Mouse (Mus musculus): ENCODE data around the gene Dgki. TPM values are rescaled to one million over a fixed set of nuclear protein-coding genes. Genes with fewer than 3 reads are reported as not detected.

The Dgki gene
- polyA plus RNA-seq, 1 experiment from 2014 or later, result 0.60 TPM

DNA sequence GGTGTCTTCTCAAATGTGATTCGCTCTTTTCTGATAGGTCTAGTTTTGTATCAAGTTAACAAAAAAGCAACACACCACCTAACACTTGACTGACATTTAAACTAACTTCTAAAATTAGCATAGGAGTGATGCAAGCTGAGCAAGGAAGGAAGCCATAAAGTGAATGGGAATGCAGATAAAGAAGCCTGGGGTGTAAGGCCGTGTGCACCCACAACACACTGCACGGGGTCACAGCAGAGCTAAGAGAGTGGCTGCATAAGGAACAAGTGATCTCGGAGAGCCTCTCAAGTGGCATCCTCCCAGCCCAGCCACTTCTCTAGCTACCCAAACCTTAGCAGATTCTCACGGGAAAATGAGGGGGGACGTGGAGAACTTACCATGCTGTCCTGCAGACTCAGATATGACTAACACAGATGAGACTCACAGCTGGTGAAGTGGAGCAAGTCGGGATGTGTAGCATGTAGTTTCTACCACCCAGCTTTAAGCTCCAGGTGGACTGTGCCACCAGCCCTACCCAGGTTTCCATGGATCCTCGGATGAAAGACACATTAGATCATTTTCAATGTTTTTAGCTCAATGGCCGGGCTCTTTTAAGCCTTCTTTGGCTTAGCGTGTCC is 38.6 kb downstream of the Dgki start:
- Histone ChIP-seq H3K36me3 (no peaks in the 10 kb centered on the region), H3K27me3 (no peaks in the 10 kb centered on the region), H3K4me3 (no peak overlapping the region), H3K4me1 (no peaks in the 10 kb centered on the region), H3K27ac (no peak overlapping the region), H3K4me2 (no peak overlapping the region), H3K9me3 (no peaks in the 10 kb centered on the region), H3K9ac (no peak overlapping the region)
- 73% methylated on average over 10 of the region's 10 CpGs for WGBS
- ATAC-seq (ENCODE audit: borderline replicate concordance, extremely low read depth, low FRiP score, low TSS enrichment), result no peak

DNA sequence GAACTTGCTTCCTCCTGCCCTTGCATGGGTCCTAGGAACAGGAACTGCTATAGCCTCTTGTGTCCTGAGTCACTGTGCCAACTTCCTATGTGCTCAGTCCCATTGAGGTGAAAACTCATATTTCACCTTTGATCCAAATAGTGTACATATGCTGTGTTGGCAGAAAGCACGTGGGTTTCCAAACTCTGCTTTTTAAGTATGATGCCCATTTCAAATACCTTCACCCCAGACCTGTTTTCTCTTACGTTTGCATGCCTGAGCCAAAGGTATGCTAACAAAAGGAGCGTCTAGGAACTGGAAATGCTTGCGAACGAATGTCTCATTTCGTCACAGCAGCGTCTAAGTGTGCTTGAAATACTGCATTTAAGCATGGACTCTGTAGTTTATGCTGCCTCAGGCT is 41.3 kb downstream of the Dgki start:
- Histone ChIP-seq H3K27ac (no peak overlapping the region), H3K4me2 (no peak overlapping the region), H3K4me1 (no peaks in the 10 kb centered on the region), H3K9ac (no peak overlapping the region), H3K9me3 (no peaks in the 10 kb centered on the region), H3K27me3 (no peaks in the 10 kb centered on the region), H3K4me3 (no peak overlapping the region), H3K36me3 (no peaks in the 10 kb centered on the region)
- WGBS, result 65% methylated on average over 7 of the region's 7 CpGs
- no peak for ATAC-seq (ENCODE audit: borderline replicate concordance, extremely low read depth, low FRiP score, low TSS enrichment)

DNA sequence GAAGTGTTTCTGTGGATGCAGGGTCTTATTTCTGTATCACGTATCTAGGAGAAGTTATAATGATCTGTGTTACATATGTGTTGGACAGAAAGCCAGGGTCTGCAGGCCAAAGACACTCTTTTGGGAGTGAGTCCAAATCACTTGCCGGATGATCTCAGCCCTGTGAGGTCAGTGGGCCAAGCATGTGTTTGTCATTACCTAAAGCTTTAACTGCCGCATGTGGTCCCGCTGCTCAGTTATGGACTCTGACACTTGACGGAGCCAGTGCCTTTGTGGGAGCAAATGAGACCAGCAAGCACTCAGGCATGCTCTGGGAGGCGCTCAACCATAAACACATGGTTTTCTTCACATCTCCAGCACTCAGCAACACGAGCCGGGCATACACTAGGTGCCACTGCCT is 45.8 kb downstream of the Dgki start:
- no peaks in the 10 kb centered on the region for H3K9me3 ChIP-seq
- H3K27ac ChIP-seq, result no peak overlapping the region
- H3K36me3 ChIP-seq, result no peaks in the 10 kb centered on the region
- 37% methylated on average over 8 of the region's 8 CpGs for WGBS
- no peaks in the 10 kb centered on the region for H3K27me3 ChIP-seq
- no peak for ATAC-seq (ENCODE audit: borderline replicate concordance, extremely low read depth, low FRiP score, low TSS enrichment)
- H3K4me3 ChIP-seq, result no peak overlapping the region
- H3K4me1 ChIP-seq, result no peaks in the 10 kb centered on the region
- H3K4me2 ChIP-seq, result no peak overlapping the region
- no peak overlapping the region for H3K9ac ChIP-seq

DNA sequence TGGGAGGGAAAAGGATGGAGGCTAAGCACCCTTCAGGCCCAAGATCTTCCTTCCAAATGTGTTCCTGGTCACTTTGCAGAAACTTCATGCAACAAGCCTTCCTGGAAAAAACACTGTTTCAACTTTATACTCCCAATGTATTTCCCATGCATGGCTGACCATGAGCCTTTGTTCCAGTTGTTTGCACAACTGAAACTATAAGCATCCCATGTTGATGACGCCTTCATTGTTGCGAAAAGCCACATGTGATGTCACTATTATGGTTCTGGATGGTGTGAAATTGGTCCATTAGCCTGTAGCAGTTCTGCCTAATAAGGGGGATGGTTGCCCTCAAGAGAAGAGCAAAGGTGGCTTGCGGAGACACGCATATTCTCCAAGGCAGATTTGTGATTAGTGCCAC is 47.4 kb downstream of the Dgki start:
- H3K4me1 ChIP-seq, result no peaks in the 10 kb centered on the region
- no peak overlapping the region for H3K27ac ChIP-seq
- no peak overlapping the region for H3K9ac ChIP-seq
- H3K4me2 ChIP-seq, result no peak overlapping the region
- no peaks in the 10 kb centered on the region for H3K27me3 ChIP-seq
- H3K9me3 ChIP-seq, result no peaks in the 10 kb centered on the region
- no peaks in the 10 kb centered on the region for H3K36me3 ChIP-seq
- no peak for ATAC-seq (ENCODE audit: borderline replicate concordance, extremely low read depth, low FRiP score, low TSS enrichment)
- no peak overlapping the region for H3K4me3 ChIP-seq
- 92% methylated on average over 4 of the region's 4 CpGs for WGBS

DNA sequence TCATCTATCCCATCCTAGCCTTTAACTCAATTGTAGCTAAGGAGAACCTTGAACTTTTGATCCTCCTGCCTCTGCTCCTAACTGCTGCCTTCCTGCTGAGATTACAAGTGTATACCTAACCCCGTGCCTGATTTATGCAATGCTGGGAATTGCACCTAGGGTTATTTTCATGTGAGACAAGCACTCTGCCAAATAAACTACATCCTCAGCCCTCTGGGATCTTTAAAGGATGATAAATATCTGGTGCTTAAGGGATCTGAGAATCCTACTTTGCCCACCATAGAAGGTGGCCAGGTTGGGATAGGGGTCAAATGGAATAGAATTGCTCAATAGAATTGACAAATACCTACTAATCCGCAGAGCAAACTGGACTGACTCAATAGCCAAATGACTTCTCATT is 49.3 kb downstream of the Dgki start:
- 77% methylated on average over 2 of the region's 2 CpGs for WGBS
- H3K9ac ChIP-seq, result no peak overlapping the region
- no peaks in the 10 kb centered on the region for H3K4me1 ChIP-seq
- no peak overlapping the region for H3K4me2 ChIP-seq
- no peaks in the 10 kb centered on the region for H3K36me3 ChIP-seq
- no peak overlapping the region for H3K27ac ChIP-seq
- no peaks in the 10 kb centered on the region for H3K27me3 ChIP-seq
- H3K9me3 ChIP-seq, result no peaks in the 10 kb centered on the region
- no peak for ATAC-seq (ENCODE audit: borderline replicate concordance, extremely low read depth, low FRiP score, low TSS enrichment)
- H3K4me3 ChIP-seq, result no peak overlapping the region

DNA sequence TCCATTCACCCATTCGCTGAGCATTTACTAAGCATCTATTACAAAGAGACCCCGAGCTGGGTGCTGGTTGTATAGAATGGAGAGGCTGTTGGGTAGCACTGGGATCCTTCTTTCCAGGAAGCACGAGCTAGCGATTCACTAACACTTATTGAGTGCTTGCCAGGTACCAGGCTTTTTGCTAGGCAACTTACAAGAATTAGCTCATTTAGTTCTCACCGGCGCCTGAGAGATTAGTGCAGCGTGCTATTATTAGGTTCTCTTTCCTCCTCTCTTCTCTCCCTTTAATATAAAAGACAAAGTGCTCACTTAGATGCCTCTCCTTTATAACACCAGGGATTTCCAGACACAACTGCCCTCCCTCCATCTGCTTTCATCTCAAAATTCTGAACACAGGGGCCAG is 54.2 kb downstream of the Dgki start:
- Histone ChIP-seq H3K9ac (no peak overlapping the region), H3K4me3 (no peak overlapping the region), H3K27me3 (no peaks in the 10 kb centered on the region), H3K9me3 (no peaks in the 10 kb centered on the region), H3K4me1 (no peaks in the 10 kb centered on the region), H3K36me3 (no peaks in the 10 kb centered on the region), H3K27ac (no peak overlapping the region), H3K4me2 (no peak overlapping the region)
- WGBS, result 80% methylated on average over 7 of the region's 7 CpGs
- no peak for ATAC-seq (ENCODE audit: borderline replicate concordance, extremely low read depth, low FRiP score, low TSS enrichment)

DNA sequence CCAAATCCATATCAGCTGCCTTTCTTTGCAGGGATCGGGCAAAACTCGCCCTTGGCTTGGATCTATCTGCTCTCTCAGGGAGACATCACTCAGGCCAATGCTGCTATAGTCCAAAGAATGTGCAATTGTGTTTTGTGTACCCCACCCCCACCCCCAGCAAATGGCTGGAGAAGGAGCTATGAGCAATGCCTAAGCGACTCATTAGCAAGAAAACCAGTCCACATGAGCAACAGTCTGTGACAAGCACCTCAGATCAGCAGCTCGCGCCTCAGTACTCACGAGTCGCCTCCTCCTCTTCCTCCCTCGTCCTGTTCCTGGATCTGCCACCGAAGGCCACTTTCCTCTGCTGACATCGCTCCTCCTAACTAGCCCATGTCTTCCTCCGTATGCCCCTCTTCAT is 55.9 kb downstream of the Dgki start:
- Histone ChIP-seq H3K4me3 (no peak overlapping the region), H3K9ac (no peak overlapping the region), H3K36me3 (no peaks in the 10 kb centered on the region), H3K27ac (no peak overlapping the region), H3K4me1 (no peaks in the 10 kb centered on the region), H3K27me3 (no peaks in the 10 kb centered on the region), H3K4me2 (no peak overlapping the region), H3K9me3 (no peaks in the 10 kb centered on the region)
- ATAC-seq (ENCODE audit: borderline replicate concordance, extremely low read depth, low FRiP score, low TSS enrichment), result no peak
- 81% methylated on average over 11 of the region's 11 CpGs for WGBS

DNA sequence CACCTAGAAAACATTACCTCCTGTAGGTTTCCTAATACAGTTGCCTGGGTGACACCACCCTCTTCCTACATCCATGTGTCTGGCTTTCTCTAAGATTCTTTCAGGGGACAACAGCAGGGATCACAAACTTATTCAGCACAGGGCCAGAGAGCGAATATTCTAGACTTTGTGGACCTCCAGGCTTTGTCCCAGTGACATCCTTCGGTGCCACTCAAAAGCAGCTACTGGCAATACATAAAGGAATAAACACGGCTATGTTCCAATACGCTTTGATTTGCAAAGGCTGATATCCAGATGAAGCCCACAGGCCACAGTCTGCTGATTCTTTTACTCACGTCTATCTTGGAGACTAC is 57.2 kb downstream of the Dgki start:
- no peak overlapping the region for H3K9ac ChIP-seq
- H3K4me1 ChIP-seq, result no peaks in the 10 kb centered on the region
- H3K9me3 ChIP-seq, result no peaks in the 10 kb centered on the region
- no peak overlapping the region for H3K27ac ChIP-seq
- no peak overlapping the region for H3K4me3 ChIP-seq
- ATAC-seq (ENCODE audit: borderline replicate concordance, extremely low read depth, low FRiP score, low TSS enrichment), result no peak
- no peak overlapping the region for H3K4me2 ChIP-seq
- WGBS, result 80% methylated on average over 5 of the region's 5 CpGs
- no peaks in the 10 kb centered on the region for H3K36me3 ChIP-seq
- H3K27me3 ChIP-seq, result no peaks in the 10 kb centered on the region

DNA sequence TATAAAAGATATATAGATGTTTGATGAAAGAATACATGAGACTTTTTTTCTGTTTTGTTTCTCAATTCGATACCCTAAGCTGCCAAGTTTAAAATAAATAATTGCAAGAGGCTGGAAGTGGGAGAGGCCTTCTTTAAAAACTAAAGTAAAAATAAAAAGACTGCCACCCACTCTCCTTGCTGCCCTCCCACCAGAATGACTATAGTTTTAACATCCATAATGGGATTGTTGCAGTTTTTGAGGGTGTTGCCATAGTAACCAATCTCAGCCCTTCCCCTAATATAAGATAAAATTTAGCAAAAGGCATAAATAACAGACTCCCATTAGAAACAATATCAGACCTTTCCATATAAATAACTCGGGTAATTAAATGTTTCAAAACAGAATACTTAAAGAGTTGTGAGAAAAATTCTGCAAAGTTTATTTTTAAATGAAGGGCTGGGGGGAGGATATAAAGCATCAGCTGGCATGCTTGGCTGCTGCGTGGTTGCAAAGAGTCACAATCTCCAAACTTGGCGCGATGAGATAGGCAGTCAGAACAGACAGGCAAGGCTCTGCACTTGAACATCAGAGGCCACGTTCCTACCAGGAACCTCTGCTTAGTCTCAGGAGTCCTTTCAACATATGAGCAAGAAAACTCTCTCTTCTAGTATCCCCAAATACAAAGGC is 57.8 kb downstream of the Dgki start:
- 52% methylated on average over 6 of the region's 6 CpGs for WGBS
- no peak overlapping the region for H3K4me3 ChIP-seq

DNA sequence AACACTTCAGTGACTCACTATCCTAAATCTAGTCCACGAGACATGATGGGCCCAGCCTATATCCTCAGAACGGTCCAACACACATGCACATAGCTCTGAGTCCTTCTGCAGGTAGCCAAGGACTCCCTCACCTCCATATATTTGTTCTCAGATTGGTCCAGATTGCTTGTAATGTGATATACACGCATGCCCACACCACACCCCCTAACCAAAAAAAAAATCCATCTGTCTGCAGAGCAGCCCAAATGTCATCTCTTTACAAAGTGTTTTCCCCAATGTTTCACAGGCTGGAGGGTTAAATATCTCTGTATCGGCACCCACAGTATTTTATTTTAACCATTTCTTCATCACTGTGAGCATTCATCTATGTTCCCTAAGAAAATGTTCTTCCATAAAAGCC is 58.5 kb downstream of the Dgki start:
- no peaks in the 10 kb centered on the region for H3K27me3 ChIP-seq
- WGBS, result 83% methylated on average over 4 of the region's 4 CpGs
- no peak overlapping the region for H3K4me3 ChIP-seq
- no peak overlapping the region for H3K9ac ChIP-seq
- no peak for ATAC-seq (ENCODE audit: borderline replicate concordance, extremely low read depth, low FRiP score, low TSS enrichment)
- H3K4me2 ChIP-seq, result no peak overlapping the region
- H3K9me3 ChIP-seq, result no peaks in the 10 kb centered on the region
- H3K4me1 ChIP-seq, result no peaks in the 10 kb centered on the region
- H3K36me3 ChIP-seq, result no peaks in the 10 kb centered on the region
- no peak overlapping the region for H3K27ac ChIP-seq

More for the DNA sequence above, 57.8 kb downstream of the Dgki start:
- Histone ChIP-seq H3K9me3 (no peaks in the 10 kb centered on the region), H3K36me3 (no peaks in the 10 kb centered on the region), H3K27me3 (no peaks in the 10 kb centered on the region), H3K9ac (no peak overlapping the region), H3K27ac (no peak overlapping the region), H3K4me2 (no peak overlapping the region), H3K4me1 (no peaks in the 10 kb centered on the region)
- no peak for ATAC-seq (ENCODE audit: borderline replicate concordance, extremely low read depth, low FRiP score, low TSS enrichment)

DNA sequence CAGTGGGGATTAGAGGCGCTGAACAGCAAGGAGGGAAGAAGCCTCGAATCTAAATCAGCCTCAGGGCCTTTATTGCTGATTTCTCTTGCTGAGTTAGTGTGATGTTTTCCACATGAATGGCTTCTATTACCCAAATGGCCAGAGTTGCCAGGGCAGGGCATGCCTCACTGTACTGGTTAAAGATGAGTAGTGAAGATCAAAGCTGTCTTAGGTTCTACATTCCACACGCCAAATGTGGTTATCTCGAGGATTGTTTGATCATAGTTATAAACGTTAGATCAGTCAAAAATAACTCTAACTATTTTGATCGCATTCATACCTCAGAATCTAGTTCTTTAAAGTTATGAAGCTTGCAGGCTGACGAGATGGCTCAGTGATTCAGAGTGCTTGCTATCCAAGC is 59.8 kb downstream of the Dgki start:
- Histone ChIP-seq H3K27me3 (no peaks in the 10 kb centered on the region), H3K27ac (no peak overlapping the region), H3K4me1 (no peaks in the 10 kb centered on the region), H3K9me3 (no peaks in the 10 kb centered on the region), H3K4me3 (no peak overlapping the region), H3K9ac (no peak overlapping the region), H3K36me3 (no peaks in the 10 kb centered on the region), H3K4me2 (no peak overlapping the region)
- ATAC-seq (ENCODE audit: borderline replicate concordance, extremely low read depth, low FRiP score, low TSS enrichment), result no peak
- 75% methylated on average over 7 of the region's 7 CpGs for WGBS

DNA sequence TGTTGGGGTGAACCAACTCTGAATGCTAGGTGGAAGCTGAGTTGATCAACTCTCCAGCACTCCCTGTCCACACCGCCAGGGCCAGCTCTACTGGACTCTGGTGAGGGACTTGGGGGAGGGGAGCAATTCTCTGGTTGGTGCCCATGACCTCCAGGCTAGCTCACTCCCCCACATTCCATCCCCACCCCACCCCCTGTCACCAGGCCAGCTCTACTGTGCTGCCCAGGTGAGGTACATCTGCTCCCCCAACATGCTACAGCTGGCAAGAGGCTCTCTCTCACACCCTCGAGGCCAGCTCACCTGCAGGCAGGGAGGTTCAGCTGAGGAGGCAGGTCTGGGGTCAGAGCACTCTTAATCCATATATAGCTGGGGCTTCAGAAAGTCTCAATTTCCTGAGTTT is 63.1 kb downstream of the Dgki start:
- H3K9ac ChIP-seq, result no peak overlapping the region

DNA sequence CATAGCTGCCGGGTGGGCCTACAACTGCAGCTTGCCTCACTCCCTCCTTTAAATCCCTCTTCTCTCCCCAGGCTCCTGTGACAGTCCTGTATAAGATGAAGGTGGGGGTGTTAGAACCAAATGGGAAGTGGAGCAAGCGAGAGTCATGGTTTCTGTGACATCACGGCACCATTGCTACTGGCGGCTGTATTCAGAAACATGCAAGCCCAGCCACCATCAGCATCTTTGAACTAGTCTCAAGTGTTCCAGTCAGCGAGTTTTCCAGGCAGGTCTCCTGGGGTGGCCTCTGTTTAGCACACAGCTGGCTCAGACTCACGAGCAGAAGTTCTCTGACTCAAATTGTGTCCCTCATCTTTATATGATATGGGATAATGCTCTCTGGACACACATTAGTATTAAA is 68.8 kb downstream of the Dgki start:
- H3K9me3 ChIP-seq, result no peaks in the 10 kb centered on the region
- no peaks in the 10 kb centered on the region for H3K36me3 ChIP-seq
- no peaks in the 10 kb centered on the region for H3K27me3 ChIP-seq
- H3K9ac ChIP-seq, result no peak overlapping the region
- no peak overlapping the region for H3K27ac ChIP-seq
- no peak for ATAC-seq (ENCODE audit: borderline replicate concordance, extremely low read depth, low FRiP score, low TSS enrichment)
- H3K4me2 ChIP-seq, result no peak overlapping the region
- H3K4me1 ChIP-seq, result no peaks in the 10 kb centered on the region
- H3K4me3 ChIP-seq, result no peak overlapping the region
- WGBS, result 47% methylated on average over 6 of the region's 6 CpGs

More for the DNA sequence above, 63.1 kb downstream of the Dgki start:
- WGBS, result 45% methylated on average over 2 of the region's 2 CpGs
- Histone ChIP-seq H3K27me3 (no peaks in the 10 kb centered on the region), H3K9me3 (no peaks in the 10 kb centered on the region), H3K4me3 (no peak overlapping the region), H3K4me1 (no peaks in the 10 kb centered on the region), H3K4me2 (no peak overlapping the region), H3K27ac (no peak overlapping the region), H3K36me3 (no peaks in the 10 kb centered on the region)
- ATAC-seq (ENCODE audit: borderline replicate concordance, extremely low read depth, low FRiP score, low TSS enrichment), result no peak

Measured in lung, embryonic 15.5 days (tissue).